Mouse (Mus musculus): ENCODE data around the gene Efcab11.

DNA sequence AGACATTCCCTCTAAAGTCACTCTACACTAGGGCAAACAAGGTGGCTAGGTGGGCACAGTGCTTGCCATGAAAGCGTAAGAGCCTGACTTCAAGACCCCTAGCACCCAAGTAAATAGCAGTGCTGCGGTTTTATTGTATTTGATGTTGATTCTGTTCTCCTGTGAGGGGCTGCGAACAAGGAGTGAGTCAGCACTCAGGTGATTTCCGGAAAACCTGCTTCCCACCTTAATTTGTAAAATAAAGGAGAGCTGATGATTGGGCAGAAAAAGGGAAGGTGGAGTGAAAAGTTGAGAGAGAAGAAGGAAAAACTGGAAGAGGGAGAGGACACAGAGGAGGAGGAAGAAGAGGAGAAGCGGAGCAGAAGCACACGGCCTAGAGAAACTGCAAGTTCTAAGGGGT lies 118.3 kb downstream of the Efcab11 start:
- TF ChIP-seq CTCF (IDR thresholded peaks at IDR 0.05; ENCODE audit: low read depth, low read length) (no peak), POLR2AphosphoS5 (IDR thresholded peaks at IDR 0.05; ENCODE audit: insufficient replicate concordance, low read depth, low read length) (no peak)
